Mouse (Mus musculus) lung, adult 2 months (tissue): ENCODE results near the gene Yif1b.

Experiments used
- CTCF ChIP-seq: fragments of 200-500 bp; IDR thresholded peaks from 2 replicates; pipeline ENCODE4 v1.5.1; 2011; ENCODE audit warnings: mild to moderate bottlenecking, low read length, control low read depth; ENCODE audit not compliant: insufficient read depth
- POLR2A ChIP-seq: fragments of 200-500 bp; IDR thresholded peaks from 2 replicates; pipeline ENCODE4 v1.6.1; 2011; ENCODE audit warnings: low read depth, mild to moderate bottlenecking, control low read depth, low read length, borderline replicate concordance; ENCODE audit errors: extremely low read depth

- TF ChIP-seq CTCF (no peak), POLR2A (no peak)
These were observed 3.5 kb upstream of the Yif1b start for GRCm38 (mm10) chr7:29234661-29235060.
